Mouse (Mus musculus): ENCODE data around the gene Foxred2.
A peak's percentile ranks its signal among the peaks of the same experiment; 100 is the strongest.

Foxred2 gene

DNA sequence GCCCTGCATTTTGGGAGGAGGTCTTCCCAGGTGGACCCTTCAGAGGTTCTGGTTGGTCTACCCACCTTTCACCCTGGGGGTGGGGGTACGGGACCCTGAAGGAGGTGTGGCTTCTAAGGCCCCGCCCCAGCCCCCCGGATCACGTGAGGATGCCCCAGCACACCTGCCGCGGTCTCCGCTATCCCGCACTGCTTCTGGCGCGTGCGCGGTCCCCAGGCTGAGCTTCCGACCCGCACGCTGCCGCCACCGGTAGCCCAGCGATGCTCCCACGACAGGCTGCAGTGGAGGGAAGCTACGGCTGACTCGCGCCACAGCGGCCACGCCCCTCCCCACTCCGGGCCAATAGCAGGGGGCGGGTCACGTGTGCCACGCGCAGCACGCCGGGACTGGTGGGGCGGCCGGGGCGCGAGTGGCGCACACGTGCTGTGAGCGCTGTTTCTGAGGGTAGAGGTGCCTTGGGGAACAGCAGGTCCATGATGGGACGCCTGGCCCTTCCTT lies at the start of gene Foxred2:
Gene Foxred2, minus strand, starts transcription at position 319 of the 498 bp plus-strand sequence.
- peak; percentile 61 for DNase-seq (ENCODE audit: low read depth, low spot score)

DNA sequence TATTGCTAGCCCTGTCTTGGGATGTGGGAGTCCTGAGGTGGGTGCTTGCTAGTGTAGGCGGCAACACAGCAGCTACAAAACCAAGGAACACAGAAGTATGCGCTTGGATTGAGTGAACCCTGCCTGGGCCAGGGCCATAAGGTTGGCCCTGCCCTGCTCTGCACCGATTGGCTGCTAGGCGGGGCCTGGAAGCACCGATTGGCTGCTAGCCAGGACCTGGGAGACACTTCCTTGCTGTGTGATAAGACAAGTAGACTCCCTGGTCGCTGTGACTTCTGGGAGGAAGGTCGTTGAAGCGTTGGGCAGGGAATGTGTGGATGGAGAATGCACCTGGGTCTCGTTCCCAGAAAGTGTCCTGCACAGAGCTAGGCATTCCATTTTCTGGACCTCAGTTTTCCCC lies 47.4 kb upstream of the Foxred2 start:
- DNase-seq (ENCODE audit: low read depth, low spot score), result peak; percentile 40

DNA sequence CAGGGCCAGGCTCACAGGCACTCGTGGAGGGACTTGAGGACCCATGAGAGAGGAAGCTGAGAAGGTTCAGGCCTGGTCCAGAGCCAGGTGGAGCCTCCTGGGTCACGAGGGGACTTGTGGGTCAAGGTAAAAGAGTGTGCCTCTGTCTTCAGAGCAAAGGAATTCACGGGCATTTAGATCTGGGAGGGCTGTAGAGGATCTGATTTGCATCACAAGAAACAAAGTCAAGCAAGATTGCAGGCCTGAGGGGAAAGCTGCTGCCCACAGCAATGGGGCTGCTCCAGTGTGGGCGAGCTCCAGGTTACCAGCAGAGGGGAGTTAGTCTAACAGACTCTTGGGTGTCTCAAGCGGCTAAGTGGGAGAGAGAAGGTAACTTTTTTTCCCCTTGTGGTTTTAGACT lies 44.9 kb upstream of the Foxred2 start:
- no peak for DNase-seq (ENCODE audit: low read depth, low spot score)

DNA sequence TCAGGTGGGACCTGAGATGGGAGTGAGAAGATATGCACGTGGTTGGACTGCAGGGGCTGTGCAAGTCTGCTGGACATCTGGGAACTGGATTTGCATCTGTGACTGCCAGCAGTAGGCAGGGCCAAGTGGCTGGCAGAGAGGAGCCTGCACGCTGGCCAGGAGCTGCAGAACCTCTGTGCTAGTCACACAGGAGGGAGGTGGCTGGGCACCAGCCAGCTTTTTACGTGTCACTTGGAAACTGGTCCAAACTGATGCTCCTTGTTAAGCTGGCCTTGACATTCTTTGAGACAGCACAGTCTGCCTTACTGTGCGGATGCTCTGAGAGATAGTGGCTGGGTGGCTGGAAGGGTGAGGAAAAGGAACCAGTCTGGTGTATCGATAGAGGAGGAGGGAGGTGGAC lies 32.0 kb upstream of the Foxred2 start:
- DNase-seq (ENCODE audit: low read depth, low spot score), result no peak

DNA sequence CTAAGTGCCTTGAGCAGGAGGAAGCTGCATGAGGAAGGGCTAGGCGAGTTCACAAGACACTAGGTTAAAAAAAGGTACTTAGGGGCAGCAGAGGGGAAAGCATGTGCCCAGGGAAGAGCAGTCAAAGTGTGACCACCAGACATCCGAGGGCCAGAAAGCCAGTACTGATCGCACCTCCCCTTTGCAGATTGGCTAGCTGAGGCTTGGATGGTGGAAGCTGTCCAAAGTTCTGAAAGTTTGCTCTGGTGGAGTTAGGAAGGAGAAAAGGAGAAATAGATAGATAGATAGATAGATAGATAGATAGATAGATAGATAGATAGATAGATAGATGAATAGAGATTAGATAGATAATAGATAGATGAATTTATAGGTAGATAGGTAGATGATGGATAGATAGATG lies 26.9 kb upstream of the Foxred2 start:
- DNase-seq (ENCODE audit: low read depth, low spot score), result no peak

DNA sequence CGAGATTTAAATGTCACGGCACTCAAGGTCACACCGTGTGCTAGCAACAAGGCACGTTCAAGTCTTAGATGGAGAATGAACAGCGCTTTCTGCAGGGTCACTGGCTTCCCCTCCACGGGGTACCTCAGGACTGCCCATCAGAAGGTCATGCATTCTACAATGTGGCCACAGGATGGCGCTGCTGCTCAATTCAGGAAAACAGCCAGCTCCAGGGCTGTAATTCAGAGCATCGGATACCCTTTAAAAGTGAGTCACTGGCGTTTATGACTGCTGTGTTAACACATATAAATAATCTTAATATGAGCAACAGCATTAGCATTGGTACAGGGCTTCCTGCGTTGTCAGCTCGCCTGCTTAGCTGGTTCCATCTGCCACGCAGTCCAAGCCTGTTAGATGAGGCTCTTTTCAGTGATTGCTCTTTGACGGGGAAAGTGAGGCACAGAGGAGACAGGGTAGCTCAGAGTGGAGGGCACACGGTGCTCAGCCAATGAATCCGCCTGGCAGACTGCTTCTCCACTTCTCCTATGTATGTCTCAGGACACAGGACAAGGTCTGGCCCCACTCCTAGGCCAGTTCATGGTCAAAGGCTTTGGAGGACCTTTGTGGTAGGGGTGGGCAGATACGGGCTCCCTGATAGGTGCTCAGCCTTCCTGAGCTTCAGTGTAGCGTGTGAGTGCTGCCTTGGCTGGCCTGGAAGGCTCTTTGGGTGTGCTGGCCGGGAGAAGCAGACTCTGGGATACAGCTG lies 25.8 kb upstream of the Foxred2 start:
- DNase-seq (ENCODE audit: low read depth, low spot score), result no peak

DNA sequence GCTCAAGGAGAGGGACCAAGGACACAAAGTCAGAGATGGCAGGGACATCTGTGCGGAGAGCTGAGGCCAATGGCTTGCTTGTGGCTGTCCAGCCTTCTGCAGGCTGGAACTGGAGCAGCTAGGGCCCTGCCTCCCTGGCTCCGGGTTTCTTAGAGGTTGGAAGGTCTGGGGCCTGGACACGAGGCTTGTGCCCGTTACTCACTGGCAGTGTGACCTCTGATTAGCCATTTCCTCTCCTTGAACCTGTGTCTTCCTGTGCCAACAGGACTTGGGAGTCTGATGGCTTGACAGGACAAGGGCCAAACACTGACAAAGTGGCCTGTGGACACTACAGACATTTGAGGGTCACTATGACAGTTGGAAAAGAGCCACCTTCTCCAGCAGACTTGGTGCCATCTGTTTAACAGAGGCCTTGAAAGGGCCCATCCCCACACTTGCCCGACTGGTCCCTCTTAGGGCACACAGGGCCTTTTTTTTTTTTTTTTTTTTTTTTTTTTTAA lies 24.7 kb upstream of the Foxred2 start:
- DNase-seq (ENCODE audit: low read depth, low spot score), result no peak

DNA sequence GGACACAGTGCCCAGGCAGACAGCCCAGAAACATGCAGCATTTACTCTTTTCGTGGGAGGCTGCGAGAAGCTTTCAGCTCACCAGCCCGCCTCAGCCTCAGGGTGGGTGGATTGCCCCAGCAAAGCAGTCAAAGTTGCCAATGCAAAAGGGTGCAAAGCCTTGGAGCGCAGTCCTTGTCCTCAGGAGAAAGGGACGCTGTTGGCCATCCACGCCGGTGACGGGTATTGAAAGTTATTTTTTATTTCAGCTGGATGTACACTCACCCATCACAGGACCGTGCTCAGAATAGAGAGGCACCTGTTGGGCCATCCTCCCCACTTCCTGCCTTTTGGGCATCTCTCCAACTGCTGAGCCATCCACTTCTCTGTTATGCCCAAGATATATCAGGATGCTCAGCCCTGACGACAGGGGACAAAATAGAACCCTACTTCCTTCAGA lies 22.9 kb upstream of the Foxred2 start:
- no peak for DNase-seq (ENCODE audit: low read depth, low spot score)

DNA sequence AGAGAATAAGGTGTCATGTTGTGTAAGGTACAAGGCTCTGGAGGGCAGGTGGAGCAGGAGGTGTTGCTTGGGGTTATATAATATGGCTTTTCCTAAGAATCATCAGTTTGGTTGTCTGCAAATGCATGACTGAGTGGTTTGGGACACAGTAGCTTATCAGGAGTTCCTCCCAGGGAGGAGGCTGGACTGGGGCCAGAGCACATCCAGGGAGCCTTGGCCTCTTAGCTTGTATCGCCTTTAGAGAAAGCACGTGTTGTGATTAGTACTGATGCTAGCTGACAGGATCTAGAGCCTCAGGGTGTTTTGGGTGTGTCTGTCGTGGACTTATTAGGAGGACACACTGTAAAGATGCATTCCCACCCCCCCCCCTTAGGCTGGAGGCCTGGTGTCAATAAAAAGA lies 21.1 kb upstream of the Foxred2 start:
- DNase-seq (ENCODE audit: low read depth, low spot score), result no peak

DNA sequence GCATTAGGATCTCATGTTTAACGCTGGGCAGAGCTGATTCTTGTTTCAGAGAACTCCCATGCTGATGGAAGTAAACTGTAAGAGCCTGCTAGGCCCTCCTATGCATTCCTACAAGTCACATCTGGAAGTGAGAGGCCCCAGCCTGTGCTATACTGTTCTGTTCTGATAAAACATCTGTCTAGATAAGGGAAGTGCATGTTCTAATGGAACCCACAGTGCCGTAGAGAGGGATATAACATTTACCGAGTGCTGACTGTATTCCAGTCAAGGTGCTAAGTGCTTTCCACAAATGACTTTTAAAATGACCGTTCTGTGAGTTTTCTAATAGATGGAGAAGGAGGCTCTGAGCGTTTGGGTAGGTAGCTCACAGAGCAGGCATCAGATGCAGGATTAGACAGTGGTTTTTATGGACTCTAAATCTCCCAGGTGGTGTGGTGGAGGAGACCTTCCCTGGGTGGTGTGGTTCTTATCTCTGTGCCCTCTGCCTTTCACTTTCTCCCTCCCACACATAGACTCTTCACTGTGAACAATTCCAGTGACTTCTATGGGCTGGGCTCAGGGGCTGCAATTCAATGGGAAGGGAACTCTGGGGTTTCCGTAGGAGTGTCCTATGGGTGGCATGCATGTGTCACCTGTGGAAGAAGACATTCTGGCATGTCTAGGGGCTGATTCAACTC lies 17.8 kb upstream of the Foxred2 start:
- no peak for DNase-seq (ENCODE audit: low read depth, low spot score)

DNA sequence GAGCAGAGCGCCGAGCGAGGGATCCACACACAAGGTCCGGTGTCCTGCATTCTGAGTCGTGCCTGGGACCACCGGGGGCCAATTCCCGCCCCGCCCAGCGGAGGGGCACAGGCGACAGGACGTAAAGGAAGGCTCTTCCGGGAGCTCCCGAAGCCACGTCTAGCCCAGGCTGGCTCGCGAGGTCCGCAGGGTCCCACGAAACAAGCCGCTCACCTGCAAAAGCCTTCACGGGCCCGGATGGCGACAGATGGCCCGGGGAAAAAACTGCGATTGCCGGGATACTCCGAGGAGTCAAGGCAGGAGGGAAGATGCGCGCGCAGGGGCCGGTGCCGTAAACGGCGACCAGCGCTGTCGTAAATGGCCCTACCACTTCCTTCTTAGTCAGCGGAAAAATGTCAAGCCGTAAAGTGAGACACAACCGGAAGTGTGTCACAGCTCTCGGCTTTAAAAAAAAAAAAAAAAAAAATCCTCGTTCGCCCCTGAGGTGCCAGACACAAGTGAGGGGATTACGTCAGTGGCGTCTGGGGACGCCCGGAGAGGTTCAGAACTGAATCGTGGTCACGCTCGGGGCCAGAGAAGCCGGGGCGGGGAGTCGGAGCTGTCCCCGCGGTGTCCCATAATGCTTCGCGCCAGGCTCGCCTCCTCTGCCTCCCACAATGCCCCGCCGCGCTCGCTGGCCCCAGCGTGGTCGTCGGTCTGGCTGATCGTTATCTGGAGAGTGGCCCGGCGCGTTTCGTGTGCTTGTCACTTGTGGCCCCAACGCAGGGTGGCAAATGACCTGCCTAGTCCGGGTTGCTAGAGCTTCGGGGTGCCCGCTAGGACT lies 14.2 kb upstream of the Foxred2 start, which contains the start of gene Eif3d:
Gene Eif3d, minus strand, starts transcription at position 344 of the 823 bp plus-strand sequence.
- DNase-seq (ENCODE audit: low read depth, low spot score), result peak; percentile 86

DNA sequence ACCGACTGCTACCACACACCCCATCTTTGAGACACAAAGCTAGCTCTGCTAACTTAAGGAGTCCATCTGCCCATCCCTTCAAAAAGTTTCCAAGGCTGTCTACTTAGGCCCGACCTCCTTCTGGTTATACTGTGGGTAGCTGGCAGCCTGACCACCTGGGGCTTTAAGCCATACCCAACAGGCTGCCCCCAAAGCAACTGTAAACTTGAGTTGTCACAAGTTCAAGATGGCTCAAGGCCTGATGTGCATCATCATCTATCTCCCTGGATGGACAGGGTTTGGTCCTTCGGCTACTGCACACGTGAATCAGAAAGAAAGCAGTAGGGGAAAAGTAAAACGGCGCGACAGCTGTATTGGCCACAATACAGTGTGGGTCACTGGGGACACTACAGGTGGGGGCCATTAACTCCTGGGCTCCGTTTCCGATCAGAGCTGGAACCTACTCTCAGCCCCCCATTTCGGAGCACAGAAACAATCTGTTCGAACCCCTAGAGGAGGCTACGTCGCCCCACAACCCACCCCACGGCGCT lies 13.5 kb upstream of the Foxred2 start:
- no peak for DNase-seq (ENCODE audit: low read depth, low spot score)

DNA sequence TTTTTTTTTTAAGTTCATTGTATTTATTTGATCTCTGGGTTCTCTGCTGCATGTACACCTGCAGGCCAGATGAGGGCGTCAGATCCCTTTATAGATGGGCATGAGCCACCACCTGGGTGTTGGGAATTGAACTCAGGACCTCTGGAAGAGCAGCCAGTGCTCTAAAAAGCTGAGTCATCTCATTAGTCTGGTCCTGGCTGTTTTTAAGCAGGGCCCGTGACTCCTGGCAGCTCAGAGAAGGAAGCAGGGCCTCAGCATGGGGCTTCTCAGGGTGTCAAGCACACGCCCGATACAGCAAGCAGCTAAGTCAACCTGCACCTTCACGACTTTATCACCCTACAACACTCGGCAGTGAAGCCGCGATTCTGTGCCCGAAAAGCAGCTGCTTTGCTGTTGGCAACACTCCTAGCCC lies 8.6 kb upstream of the Foxred2 start:
- no peak for DNase-seq (ENCODE audit: low read depth, low spot score)

DNA sequence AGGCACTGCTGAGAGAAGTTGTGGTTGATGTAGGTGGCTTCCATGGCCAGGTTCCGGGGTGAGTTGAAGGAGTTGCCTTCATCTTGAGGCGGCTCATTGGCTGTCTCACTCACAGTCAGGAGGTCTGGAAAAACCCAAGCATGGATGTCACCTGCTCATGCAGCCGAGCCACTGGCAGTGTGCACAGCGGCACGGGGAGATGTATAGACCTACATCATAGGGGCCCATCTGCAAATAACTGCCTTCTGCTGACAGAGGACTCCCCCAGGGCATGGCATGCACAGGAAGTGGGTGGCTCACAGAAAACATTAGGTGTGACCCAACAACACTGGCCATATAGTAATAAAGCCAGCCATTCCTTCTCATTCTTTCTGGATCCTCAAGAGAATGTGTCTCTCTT lies 5.9 kb upstream of the Foxred2 start:
- no peak for DNase-seq (ENCODE audit: low read depth, low spot score)

DNA sequence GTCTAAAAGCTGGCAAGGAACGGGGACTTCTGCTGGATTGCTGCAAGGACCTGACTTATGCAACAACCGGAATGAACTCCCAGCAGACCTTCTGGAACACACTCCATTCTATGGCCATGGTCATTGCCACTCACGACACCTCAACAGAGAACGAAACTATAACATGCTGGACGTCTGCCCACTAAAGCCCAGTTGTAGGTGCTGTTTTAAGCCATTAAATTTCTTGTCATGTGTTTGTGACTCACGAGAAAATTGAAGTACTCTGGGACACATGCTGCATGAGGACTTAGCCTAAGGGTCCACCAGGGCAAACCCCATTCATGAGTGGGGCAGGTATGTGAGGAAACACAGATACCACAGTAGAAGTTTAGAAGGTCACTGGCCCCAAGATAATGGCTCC lies 4.2 kb upstream of the Foxred2 start:
- DNase-seq (ENCODE audit: low read depth, low spot score), result no peak

DNA sequence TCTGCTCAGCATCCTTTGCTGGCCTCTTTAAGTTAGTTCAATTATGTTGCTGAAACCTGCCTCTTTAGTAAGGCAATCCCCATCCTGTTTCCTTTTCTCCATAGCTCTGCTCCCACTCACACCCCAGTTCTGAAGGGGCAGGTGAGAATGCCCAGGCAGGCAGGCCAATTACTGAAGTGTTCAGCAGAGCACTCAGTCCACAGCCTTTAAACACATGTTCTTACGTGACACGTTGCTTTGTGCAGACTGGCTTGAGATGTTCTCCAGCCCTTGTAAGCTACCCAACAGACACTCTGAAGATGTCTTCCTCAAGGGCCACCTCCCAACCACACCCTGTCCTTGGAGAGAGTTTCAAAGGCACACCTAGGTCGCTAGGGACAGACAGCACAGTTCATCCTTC lies 1.5 kb upstream of the Foxred2 start:
- no peak for DNase-seq (ENCODE audit: low read depth, low spot score)

DNA sequence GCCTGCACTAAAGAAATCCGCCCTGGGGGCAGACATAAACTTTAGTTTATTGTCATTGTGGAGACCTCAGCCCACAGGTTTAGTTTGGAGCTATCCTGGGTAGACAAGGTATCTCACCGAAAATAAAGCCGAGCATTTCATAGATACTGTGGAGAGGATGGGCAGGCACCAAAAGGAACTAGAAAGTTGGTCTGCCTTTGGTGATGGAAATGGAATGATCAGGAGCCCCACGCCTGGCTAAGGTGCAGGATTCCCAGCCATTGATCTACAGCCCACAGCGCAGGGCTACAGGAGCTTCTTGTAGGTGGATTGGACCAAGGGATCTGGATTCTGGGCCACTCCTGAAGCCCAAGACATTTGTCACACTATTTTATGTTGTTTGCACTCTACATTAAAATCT lies 1.1 kb upstream of the Foxred2 start:
- DNase-seq (ENCODE audit: low read depth, low spot score), result no peak

DNA sequence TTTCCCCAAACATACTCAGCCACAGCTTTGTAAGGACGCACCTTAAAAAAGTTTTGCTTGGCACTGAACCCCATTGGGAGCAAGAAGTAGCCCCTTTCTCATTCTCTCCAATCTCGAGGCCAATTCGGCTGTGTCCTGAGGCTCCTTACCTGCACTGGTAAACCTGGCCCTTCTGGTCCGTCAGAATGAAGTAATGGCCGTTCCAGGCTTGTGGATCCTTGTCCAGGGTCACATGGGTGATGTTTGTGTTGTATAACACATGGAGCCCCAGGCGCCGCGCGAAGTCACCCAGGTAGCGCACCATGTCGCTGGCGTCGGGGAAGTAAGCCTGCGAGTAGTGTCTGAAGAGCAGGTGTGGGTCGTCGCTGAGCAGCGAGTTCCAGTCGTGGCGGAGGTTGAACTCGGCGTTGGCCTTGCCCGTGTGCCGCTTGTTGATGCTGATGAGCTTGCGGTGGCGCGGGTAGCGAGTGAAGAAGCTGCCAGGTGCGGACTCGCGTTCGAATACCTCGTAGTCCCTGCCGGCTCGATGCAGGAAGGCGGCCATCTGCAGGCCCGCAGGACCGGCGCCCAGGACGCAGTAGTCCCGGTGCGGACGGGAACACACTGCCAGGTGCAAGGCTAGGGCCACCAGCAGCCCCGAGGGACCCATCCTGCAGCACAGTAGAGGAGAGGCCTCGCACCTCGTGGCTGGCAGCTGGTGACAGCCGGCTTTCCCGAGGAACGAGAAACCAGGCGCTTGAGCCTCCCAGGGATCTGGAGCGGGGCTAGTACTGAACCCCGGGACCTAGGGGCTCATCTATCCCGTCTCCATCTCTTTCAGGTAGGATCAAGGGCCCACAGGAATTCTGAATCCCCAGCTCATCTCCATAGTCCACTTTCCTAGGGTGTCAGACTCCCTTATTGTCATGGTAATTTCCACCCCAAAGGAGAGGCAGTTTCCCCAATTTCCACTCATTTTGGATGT lies 800 bp downstream of the Foxred2 start:
- DNase-seq (ENCODE audit: low read depth, low spot score), result no peak

DNA sequence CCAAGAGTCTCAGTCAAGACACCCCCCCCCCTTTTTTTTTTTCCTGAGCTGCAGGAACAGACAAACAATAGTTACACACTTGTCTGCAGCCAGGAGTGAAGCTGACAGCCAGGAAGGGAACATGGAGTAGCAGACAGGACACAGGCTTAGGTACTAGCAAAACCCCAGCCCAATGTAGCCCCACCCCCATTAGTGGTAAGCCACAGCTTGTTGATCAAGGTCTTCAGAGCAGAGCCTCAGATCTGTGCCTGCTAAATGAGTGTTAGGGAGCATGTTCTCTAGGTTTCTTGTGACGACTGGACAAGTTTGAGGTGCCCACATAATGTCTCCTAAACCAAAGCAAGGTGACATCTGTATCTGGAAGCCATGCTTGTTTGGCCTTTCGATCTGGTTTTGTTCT lies 2.2 kb downstream of the Foxred2 start:
- DNase-seq (ENCODE audit: low read depth, low spot score), result no peak

DNA sequence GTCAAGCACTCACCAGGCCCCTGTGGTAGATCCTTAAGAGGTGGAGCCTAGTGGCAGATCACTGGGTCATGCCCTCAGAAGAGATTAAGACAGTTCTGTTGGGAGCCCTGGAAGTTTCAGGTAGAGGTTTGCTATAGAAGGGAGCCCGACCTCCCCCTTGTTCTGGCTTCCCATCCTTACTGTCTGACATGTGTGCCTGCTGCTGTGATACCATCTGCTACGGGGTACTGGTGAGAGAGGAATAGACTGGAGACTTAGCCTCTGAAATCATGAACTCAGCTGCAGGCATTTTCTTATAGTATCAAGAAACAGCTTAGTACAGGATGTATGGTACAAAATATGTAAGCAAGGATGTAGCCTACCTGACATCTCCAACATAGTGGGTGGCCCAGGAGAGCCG lies 3.6 kb downstream of the Foxred2 start:
- DNase-seq (ENCODE audit: low read depth, low spot score), result no peak

DNA sequence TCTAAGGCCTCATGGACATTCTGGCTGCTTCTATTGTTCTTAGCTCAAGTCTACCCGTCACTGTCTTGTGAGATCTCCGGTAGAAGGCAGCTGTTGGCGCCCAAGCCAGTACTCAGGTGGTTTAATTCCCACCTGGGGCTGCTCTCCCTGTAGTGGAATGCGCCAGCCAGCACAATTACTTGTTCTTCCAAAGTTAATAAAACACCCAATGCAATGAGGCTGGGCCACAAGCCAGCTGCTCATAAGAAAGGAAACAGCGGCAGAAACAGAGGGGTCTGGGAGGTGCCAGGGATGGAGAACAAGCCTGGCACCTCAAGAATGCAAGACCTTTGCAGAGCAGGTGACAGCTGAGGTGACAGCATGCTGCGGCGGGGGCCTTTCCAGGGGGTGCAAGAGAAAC lies 7.5 kb downstream of the Foxred2 start:
- DNase-seq (ENCODE audit: low read depth, low spot score), result no peak

All from WW6 (cell line).